Mouse (Mus musculus): Measurements from ENCODE around the gene Gm4884. TPM values are rescaled to one million over a fixed set of nuclear protein-coding genes. Genes with fewer than 3 reads are reported as not detected.
"Not testable (repeated sequence)": the region's sequence is repeated elsewhere in the genome, so short reads cannot be mapped to it uniquely, and the experiment has no call there.

Gm4884 gene
- total RNA-seq (2014; rRNA removed) (not detected in 2 replicates), polyA plus RNA-seq (2015; fragmentation: Nextera tagmentation; extraction: Ambion mirVana) (not detected in 2 replicates)

DNA sequence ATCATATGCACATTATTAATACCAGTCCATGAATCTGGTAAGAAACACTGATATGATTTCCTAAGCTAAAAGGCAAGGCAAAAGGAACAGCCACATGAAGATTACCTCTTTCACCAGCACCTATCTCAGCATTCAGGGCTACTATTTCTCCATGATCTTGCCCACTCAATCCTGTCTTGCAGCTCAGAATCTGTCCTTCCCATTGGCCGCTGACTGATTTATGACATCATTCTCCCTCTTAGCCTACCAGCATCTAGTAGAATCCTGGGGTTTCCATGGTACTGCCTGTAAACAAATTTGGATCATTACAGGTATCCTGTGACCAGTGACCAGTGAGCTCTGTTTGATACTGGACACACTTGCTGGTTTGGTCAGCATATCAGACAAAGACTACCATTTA is at the start of gene Gm4884:
Gene Gm4884 (plus strand): TSS at position 301 of the 400 bp plus-strand sequence.
- not testable (repeated sequence) for H3K27me3 ChIP-seq (ENCODE audit: insufficient read depth, low read length); H3K4me3 ChIP-seq (ENCODE audit: low read depth, low read length); H3K4me1 ChIP-seq (ENCODE audit: insufficient read depth, low read length); ATAC-seq (ENCODE audit: low FRiP score); DNase-seq (ENCODE audit: low spot score); H3K9ac ChIP-seq (replicated peaks; ENCODE audit: low read length, poor library complexity, severe bottlenecking); H3K36me3 ChIP-seq (ENCODE audit: insufficient read depth, low read length); H3K27ac ChIP-seq (ENCODE audit: low read depth, low read length); H3K9me3 ChIP-seq (ENCODE audit: low read length); H3K4me2 ChIP-seq (ENCODE audit: low read depth, low read length, poor library complexity, severe bottlenecking)
- 85% methylated on average over 1 of the region's 1 CpGs for WGBS

DNA sequence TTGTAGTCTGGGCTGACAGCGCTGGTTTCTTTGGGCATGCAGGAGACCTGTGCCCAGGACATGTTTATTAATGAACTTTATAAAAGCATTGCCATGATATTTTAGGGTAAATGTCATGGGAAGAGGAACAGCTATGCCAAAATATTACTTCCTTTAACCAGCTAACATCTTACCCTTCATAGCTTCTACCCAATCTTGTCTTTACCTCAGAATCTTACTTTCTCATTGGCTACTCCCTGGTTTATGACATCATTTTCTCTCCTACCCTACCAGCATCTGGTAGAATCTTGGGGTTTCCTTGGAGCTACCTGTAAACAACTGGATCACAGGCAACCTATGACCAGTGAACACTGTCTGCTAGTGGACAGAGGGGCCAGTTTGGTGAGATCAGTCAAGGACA is 45.3 kb upstream of the Gm4884 start, which contains the start of gene 4930433I11Rik:
Gene 4930433I11Rik (plus strand): TSS at position 301 of the 400 bp plus-strand sequence.
- ATAC-seq (ENCODE audit: low FRiP score): no peak
- H3K27ac ChIP-seq (ENCODE audit: low read depth, low read length): no peak within 1 kb of the TSS
- 80% methylated on average over 1 of the region's 1 CpGs for WGBS
- no peak for DNase-seq (ENCODE audit: low spot score)
- no peaks in the 10 kb centered on the region for H3K9me3 ChIP-seq (ENCODE audit: low read length)
- no peak within 1 kb of the TSS for H3K9ac ChIP-seq (replicated peaks; ENCODE audit: low read length, poor library complexity, severe bottlenecking)
- H3K4me1 ChIP-seq (ENCODE audit: insufficient read depth, low read length): no peaks in the 10 kb centered on the region
- H3K36me3 ChIP-seq (ENCODE audit: insufficient read depth, low read length): no peaks in the 10 kb centered on the region
- no peak within 1 kb of the TSS for H3K4me2 ChIP-seq (ENCODE audit: low read depth, low read length, poor library complexity, severe bottlenecking)
- no peaks in the 10 kb centered on the region for H3K27me3 ChIP-seq (ENCODE audit: insufficient read depth, low read length)
- TF ChIP-seq CTCF (IDR thresholded peaks at IDR 0.05): no peak
- no peak within 1 kb of the TSS for H3K4me3 ChIP-seq (ENCODE audit: low read depth, low read length)

DNA sequence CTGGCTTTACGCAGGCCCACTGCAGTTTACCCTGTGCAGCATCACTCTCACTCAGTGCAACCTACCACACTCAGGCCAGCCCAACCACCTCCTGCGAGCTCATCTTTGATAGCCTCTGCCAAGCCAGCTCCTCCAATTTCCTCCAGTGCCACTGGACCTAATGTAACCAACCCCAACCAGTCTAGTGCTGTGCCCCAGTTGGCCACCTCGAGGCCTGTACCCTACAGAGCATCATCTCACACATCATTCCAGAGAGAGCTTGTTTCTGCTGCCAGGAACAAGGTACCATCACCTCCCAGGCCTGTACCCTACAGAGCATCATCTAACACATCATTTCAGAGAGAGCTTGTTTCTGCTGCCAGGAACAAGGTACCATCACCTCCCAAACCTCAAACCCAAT is 11.5 kb downstream of the Gm4884 start:
- not testable (repeated sequence) for H3K9me3 ChIP-seq (ENCODE audit: low read length); H3K27ac ChIP-seq (ENCODE audit: low read depth, low read length); H3K4me2 ChIP-seq (ENCODE audit: low read depth, low read length, poor library complexity, severe bottlenecking); H3K4me3 ChIP-seq (ENCODE audit: low read depth, low read length); H3K9ac ChIP-seq (replicated peaks; ENCODE audit: low read length, poor library complexity, severe bottlenecking); H3K27me3 ChIP-seq (ENCODE audit: insufficient read depth, low read length); H3K4me1 ChIP-seq (ENCODE audit: insufficient read depth, low read length); H3K36me3 ChIP-seq (ENCODE audit: insufficient read depth, low read length); DNase-seq (ENCODE audit: low spot score); ATAC-seq (ENCODE audit: low FRiP score)
- WGBS: 62% methylated on average over 3 of the region's 3 CpGs

Other genes with a start within 250 kb of the Gm4884 start
- 82.7 and 102 TPM in 2 replicates for gene Vstm2b, start 134.4 kb upstream of the Gm4884 start, total RNA-seq (2014; rRNA removed)
- 30.4 and 31.1 TPM in 2 replicates for gene Vstm2b, start 134.4 kb upstream of the Gm4884 start, polyA plus RNA-seq (2015; fragmentation: Nextera tagmentation; extraction: Ambion mirVana)
- gene 4930433I11Rik, start 45.2 kb upstream of the Gm4884 start, total RNA-seq (2014; rRNA removed): not detected in 2 replicates
- gene 4930433I11Rik, start 45.2 kb upstream of the Gm4884 start, polyA plus RNA-seq (2015; fragmentation: Nextera tagmentation; extraction: Ambion mirVana): not detected in 2 replicates
- gene Gm5592, start 121.1 kb downstream of the Gm4884 start, total RNA-seq (2014; rRNA removed): not detected in 2 replicates
- not detected in 2 replicates for gene Gm5592, start 121.1 kb downstream of the Gm4884 start, polyA plus RNA-seq (2015; fragmentation: Nextera tagmentation; extraction: Ambion mirVana)

All from midbrain, postnatal 0 days (tissue).